Mouse (Mus musculus): ENCODE data around the gene Acat2.

GRCm38 (mm10) chr17:12992470-12992991, 32.0 kb upstream of the Acat2 start:
- TF ChIP-seq CTCF (IDR thresholded peaks at IDR 0.05; ENCODE audit: control insufficient read depth, insufficient read depth, insufficient replicate concordance, low read depth, low read length) (no peak), POLR2A (IDR thresholded peaks at IDR 0.05; ENCODE audit: control insufficient read depth, low read depth, low read length) (no peak; the same call in 1 of the 2 replicates)
